Mouse (Mus musculus) macrophage (primary cell): Measurements from ENCODE around the gene Cyb5r4. TPM values are rescaled to one million over a fixed set of nuclear protein-coding genes. Genes with fewer than 3 reads are reported as not detected.
A peak's percentile ranks its signal among the peaks of the same experiment; 100 is the strongest.
"Not testable (repeated sequence)": the region's sequence is repeated elsewhere in the genome, so short reads cannot be mapped to it uniquely, and the experiment has no call there.

ENCODE experiments used
- H3K27ac ChIP-seq: fragments of 350-480 bp; formaldehyde crosslinking; 2 replicates; pipeline ENCODE4 v1.9.0; 2021
- H3K36me3 ChIP-seq: fragments of 350-480 bp; formaldehyde crosslinking; 2 replicates; pipeline ENCODE4 v1.9.0; 2021; ENCODE audit errors: inconsistent target
- H3K4me3 ChIP-seq: fragments of 350-480 bp; formaldehyde crosslinking; 2 replicates; pipeline ENCODE4 v1.9.0; 2021; ENCODE audit errors: inconsistent target
- H3K79me2 ChIP-seq: fragments of 350-480 bp; formaldehyde crosslinking; 2 replicates; pipeline ENCODE4 v1.9.0; 2021; ENCODE audit errors: inconsistent target
- WGBS: methylation state at CpG from one replicate; pipeline ENCODE4 v1.1.7; 2026; ENCODE audit warnings: inconsistent platforms; ENCODE audit not compliant: missing documents; 5-methylcytosine and 5-hydroxymethylcytosine counted together
- polyA plus RNA-seq: library from polyadenylated mRNA; stranded (reverse); fragments of 250-400 nt; gene quantifications from 3 replicates; pipeline ENCODE4 v1.2.4, GENCODE M21; 2018; ENCODE audit warnings: inconsistent platforms
- total RNA-seq, 78 experiments: library from RNA; depleted of rRNA; stranded (reverse); fragments of 250-400 nt; gene quantifications; 1 replicate in 9 of 78; 2 replicates in 24 of 78; 3 replicates in 43 of 78; 4 replicates in 2 of 78; pipeline ENCODE4 v1.2.4; 2018; ENCODE audit warnings: inconsistent platforms in 56 of 78

Cyb5r4 gene
- total RNA-seq (2018; cell fraction: chromatin; rRNA removed) = 10 to 100 TPM; 23.7 to 70.7 (median 55.3) TPM
- 10 to 100 TPM; 69.4 to 97.6 (median 85.3) TPM for total RNA-seq (2018; cell fraction: cytosol; rRNA removed)
- 10 to 100 TPM; 30.7 to 68.4 (median 47.9) TPM for total RNA-seq (2018; cell fraction: nucleus; rRNA removed)
- 79.1 to 99.8 TPM (median 82.8 TPM) in 3 replicates for polyA plus RNA-seq

DNA sequence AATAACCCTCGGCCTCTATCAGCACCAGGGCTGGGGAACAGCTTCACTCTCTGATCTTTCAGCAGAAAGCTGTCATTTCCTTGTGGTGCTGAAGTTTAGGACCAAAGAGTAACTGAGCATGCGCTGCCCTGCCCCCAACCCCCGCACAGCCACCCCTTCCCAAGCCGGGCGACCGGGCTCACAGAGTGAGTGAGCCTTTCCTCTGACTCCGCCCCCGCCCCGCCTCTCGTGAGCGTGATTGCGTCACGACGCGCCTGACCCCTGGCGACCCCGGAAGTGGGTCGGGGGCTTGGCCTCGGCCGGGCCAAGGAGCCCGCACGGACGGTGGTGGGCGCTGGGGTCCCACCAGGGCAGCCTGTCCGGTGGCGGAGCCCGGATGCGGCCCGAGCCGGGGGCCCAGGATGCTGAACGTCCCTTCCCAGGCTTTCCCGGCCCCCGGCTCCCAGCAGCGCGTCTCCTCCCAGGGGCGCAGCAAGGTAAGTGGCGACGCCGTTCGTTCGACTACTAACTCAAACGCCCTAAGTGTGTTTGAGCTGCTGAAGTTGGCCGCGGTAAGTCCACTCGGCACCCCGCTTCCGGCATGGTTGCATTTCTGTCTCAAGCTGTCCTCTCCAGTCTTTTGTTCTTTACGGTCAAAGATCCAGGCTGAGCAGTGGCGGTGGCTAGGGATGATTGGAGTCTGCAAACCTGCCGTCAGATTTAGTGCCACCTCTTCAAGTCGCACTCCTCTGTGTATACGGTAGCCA is at the start of gene Cyb5r4:
Gene Cyb5r4, plus strand, starts transcription at position 237 of the 746 bp plus-strand sequence.
- H3K4me3 ChIP-seq = peak within 1 kb of the TSS; percentile 92
- H3K79me2 ChIP-seq = peaks cover 49% of the 10 kb centered on the region
- under 1% methylated on average over 52 of the region's 52 CpGs for WGBS
- no peaks in the 10 kb centered on the region for H3K36me3 ChIP-seq
- H3K27ac ChIP-seq = peak within 1 kb of the TSS; percentile 59

DNA sequence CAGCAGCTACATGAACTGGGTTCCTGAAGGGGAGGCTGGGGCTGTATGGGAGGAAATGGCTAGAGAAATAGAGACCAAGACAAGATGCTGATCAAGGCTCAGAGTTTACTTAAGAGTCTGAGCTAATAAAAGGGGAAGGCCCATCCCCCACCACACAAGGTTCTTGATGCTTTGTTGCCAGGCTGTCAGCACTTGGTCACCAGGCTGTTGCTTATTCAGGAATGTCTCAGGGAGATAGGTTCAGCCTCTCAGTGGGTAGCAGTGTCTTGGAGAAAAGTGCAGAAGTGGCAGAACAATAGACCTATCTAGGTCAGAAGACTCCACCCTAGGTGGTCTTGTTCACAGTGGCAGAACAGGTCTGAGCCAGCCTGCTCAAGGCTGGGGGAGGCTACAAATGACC is 49.3 kb upstream of the Cyb5r4 start:
- not testable (repeated sequence) for H3K79me2 ChIP-seq, H3K27ac ChIP-seq

DNA sequence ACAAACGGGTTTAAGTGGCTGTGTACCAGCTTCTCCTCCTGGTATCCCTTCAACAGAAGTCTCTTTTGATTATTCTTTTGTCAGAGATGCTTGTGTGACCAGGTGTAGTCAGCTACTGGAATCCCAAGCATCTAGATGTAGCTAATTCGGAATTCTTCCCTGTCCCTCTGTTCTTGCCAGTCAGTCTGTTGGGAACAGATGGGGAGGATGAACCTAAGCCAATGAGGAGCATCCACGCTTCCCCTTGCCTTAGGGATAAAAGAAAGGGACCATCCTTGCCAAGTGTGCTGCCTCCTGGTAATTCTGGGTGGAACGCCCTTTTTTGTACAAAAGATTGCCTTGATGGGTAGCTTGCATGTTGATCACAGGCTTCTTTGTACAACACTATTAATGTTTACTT is 48.3 kb upstream of the Cyb5r4 start:
- Histone ChIP-seq H3K36me3 (no peaks in the 10 kb centered on the region), H3K4me3 (no peak overlapping the region), H3K79me2 (no peaks in the 10 kb centered on the region), H3K27ac (no peak overlapping the region)
- 76% methylated on average over 4 of the region's 4 CpGs for WGBS

More for the DNA sequence above, 49.3 kb upstream of the Cyb5r4 start:
- not testable (repeated sequence) for H3K4me3 ChIP-seq, H3K36me3 ChIP-seq

DNA sequence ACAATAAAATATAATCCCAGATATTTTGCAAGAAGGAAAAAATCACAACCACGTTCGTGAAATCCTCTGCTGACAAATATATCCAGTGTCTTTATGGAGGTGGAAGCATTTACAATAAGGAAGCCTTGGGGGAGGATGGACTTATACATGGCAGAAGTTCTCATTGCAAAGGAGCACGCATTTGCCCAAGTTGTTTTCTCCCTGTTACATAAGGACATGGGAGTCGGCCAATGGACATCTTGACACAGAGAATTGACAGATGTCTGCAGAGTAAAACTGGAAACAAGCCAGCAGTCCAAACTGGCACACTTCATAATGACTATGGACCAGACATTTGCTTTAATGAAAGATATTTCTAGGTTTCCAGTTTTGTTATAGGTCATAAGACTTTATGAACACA is 44.9 kb upstream of the Cyb5r4 start:
- no peak overlapping the region for H3K27ac ChIP-seq
- 87% methylated on average over 4 of the region's 4 CpGs for WGBS
- no peaks in the 10 kb centered on the region for H3K36me3 ChIP-seq
- H3K79me2 ChIP-seq = no peaks in the 10 kb centered on the region
- no peak overlapping the region for H3K4me3 ChIP-seq

- Histone ChIP-seq H3K4me3 (no peak overlapping the region), H3K79me2 (no peaks in the 10 kb centered on the region), H3K27ac (no peak overlapping the region), H3K36me3 (no peaks in the 10 kb centered on the region)
- WGBS = 74% methylated on average over 7 of the region's 7 CpGs
Observed at GRCm38 (mm10) chr9:86978257-86978907, 43.4 kb upstream of the Cyb5r4 start.

DNA sequence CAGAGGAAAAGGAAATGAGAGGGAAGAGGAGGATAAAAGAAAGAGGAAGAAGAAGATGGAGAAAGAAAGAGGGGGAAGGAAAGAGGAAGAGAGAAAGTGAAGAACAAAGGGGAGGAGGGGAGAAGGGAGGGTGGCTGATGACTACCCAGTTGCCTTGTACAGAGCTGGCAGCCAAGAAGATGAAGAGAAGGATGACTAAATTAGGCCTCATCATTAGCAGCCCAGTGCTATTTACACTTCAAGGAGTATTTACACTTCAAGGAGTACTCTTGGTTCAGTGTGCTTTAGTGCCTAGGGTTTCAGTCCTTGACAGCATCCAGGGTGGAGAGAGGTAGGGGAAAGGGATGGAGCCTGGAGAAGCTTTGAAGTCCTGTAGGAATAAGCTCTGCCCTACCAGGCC is 41.8 kb upstream of the Cyb5r4 start:
- Histone ChIP-seq H3K36me3 (no peaks in the 10 kb centered on the region), H3K4me3 (no peak overlapping the region), H3K27ac (no peak overlapping the region), H3K79me2 (no peaks in the 10 kb centered on the region)

DNA sequence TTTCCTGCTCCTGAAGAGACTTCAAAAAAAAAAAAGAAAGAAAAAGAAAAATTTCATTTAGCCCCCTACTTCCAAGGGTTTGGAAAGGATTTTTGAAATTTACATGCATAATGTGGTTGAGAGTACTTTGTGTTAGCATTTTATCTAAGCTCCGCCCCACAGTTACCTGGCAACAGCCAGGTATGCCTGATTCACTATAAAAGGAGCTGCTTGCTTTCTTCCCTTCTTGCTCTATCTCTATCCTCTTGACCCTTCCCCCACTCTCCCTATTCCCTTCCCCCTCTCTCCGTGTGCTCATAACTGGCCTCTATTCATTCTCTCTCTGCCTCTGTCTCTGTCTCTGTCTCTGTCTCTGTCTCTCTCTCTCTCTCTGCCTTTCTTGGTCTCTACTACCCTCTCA is 40.9 kb upstream of the Cyb5r4 start:
- H3K4me3 ChIP-seq = no peak overlapping the region
- WGBS = 60% methylated on average over 2 of the region's 2 CpGs
- H3K27ac ChIP-seq = no peak overlapping the region
- no peaks in the 10 kb centered on the region for H3K79me2 ChIP-seq
- H3K36me3 ChIP-seq = no peaks in the 10 kb centered on the region

DNA sequence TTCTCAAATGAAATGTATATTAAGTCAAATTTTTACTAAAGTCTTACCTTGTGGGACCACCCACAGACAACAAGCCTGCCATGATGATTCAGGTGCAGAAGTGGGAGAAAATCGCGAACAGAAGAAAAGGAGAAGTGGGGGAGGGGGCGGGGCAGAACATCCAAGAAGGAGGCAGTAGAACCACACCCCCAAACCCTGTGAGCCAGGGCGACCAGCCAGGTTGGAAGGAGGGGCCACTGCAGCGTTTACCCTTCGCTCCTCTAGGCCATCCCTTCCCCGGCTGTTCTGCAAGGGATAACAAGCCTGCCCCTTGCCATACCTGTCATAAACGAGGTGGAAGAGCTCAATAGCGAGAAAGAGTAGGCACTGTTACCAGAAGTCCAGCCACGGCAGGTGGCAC is 40.3 kb upstream of the Cyb5r4 start:
- no peak overlapping the region for H3K4me3 ChIP-seq
- WGBS = 7% methylated on average over 10 of the region's 10 CpGs
- no peaks in the 10 kb centered on the region for H3K79me2 ChIP-seq
- H3K27ac ChIP-seq = no peak overlapping the region
- no peaks in the 10 kb centered on the region for H3K36me3 ChIP-seq

DNA sequence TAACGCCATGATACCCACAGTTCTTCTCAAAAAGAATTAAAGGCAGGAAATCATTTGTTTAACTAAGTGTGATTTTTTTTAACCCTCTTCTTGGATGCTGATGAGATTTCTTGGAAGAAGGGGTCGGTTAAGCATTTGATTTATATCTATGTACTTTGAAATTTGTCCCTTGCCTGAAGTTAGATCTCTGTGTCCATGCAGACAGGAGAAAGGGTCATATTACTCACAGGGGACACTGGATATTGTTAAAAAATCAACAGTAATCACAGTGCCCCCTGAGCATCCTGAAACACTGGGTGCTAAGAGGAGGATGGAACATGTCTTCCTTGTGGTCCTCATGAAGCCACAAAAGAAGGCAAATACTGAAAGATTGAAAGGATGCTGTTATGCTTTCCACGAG is 37.2 kb upstream of the Cyb5r4 start:
- Histone ChIP-seq H3K36me3 (no peaks in the 10 kb centered on the region), H3K4me3 (no peak overlapping the region), H3K27ac (no peak overlapping the region), H3K79me2 (no peaks in the 10 kb centered on the region)
- 74% methylated on average over 3 of the region's 3 CpGs for WGBS

GRCm38 (mm10) chr9:86985105-86985504 is 36.7 kb upstream of the Cyb5r4 start:
- WGBS = 66% methylated on average over 6 of the region's 6 CpGs
- Histone ChIP-seq H3K27ac (no peak overlapping the region), H3K79me2 (no peaks in the 10 kb centered on the region), H3K4me3 (no peak overlapping the region), H3K36me3 (no peaks in the 10 kb centered on the region)

- 65% methylated on average over 7 of the region's 7 CpGs for WGBS
- Histone ChIP-seq H3K27ac (no peak overlapping the region), H3K4me3 (no peak overlapping the region), H3K79me2 (no peaks in the 10 kb centered on the region), H3K36me3 (no peaks in the 10 kb centered on the region)
Observed at GRCm38 (mm10) chr9:86986703-86987296, 35.0 kb upstream of the Cyb5r4 start.

- no peak overlapping the region for H3K4me3 ChIP-seq
- H3K36me3 ChIP-seq = no peaks in the 10 kb centered on the region
- no peak overlapping the region for H3K27ac ChIP-seq
- H3K79me2 ChIP-seq = no peaks in the 10 kb centered on the region
Observed at GRCm38 (mm10) chr9:86989822-86990221, 32.0 kb upstream of the Cyb5r4 start.

- Histone ChIP-seq H3K36me3 (no peaks in the 10 kb centered on the region), H3K79me2 (no peaks in the 10 kb centered on the region), H3K4me3 (no peak overlapping the region), H3K27ac (no peak overlapping the region)
- 78% methylated on average over 8 of the region's 8 CpGs for WGBS
Observed at GRCm38 (mm10) chr9:86991758-86992157, 30.1 kb upstream of the Cyb5r4 start.

GRCm38 (mm10) chr9:86997046-86997691 is 24.6 kb upstream of the Cyb5r4 start:
- Histone ChIP-seq H3K4me3 (no peak overlapping the region), H3K79me2 (no peaks in the 10 kb centered on the region), H3K27ac (no peak overlapping the region), H3K36me3 (no peaks in the 10 kb centered on the region)
- 61% methylated on average over 3 of the region's 3 CpGs for WGBS
